Mouse (Mus musculus) limb, embryonic 11.5 days (tissue): Measurements from ENCODE around the gene Gm6993. TPM values are rescaled to one million over a fixed set of nuclear protein-coding genes. Genes with fewer than 3 reads are reported as not detected.

ENCODE experiments used
- ATAC-seq: fragments of 200-750 bp; cut with Nextera tagmentation; 2 replicates; pipeline ENCODE4 v1.8.0; 2017; ENCODE audit warnings: low read depth; ENCODE audit not compliant: insufficient number of reproducible peaks, low FRiP score, low TSS enrichment
- DNase-seq: peaks from one replicate; pipeline ENCODE4 v3.0.0-alpha.2; 2015; ENCODE audit warnings: low spot score
- H3K27ac ChIP-seq: fragments of 300-500 bp; sonication (generic); replicated peaks from 2 replicates; pipeline ENCODE4 v1.5.1; 2014; ENCODE audit warnings: low read depth, mild to moderate bottlenecking, low read length
- H3K27me3 ChIP-seq: fragments of 300-500 bp; sonication (generic); 2 replicates; pipeline ENCODE4 v1.6.1; 2014; ENCODE audit warnings: mild to moderate bottlenecking, low read length, mixed read lengths; ENCODE audit not compliant: control insufficient read depth, insufficient read depth
- H3K36me3 ChIP-seq: fragments of 300-500 bp; sonication (generic); 2 replicates; pipeline ENCODE4 v1.6.1; 2014; ENCODE audit warnings: mild to moderate bottlenecking, low read length, moderate library complexity, mixed read lengths; ENCODE audit not compliant: control insufficient read depth, insufficient read depth
- H3K4me1 ChIP-seq: fragments of 300-500 bp; sonication (generic); 2 replicates; pipeline ENCODE4 v1.6.1; 2014; ENCODE audit warnings: low read length, mixed read lengths; ENCODE audit not compliant: control insufficient read depth, insufficient read depth
- H3K4me2 ChIP-seq: fragments of 300-500 bp; sonication (generic); 2 replicates; pipeline ENCODE4 v1.6.1; 2014; ENCODE audit warnings: low read depth, mild to moderate bottlenecking, moderate library complexity; ENCODE audit not compliant: severe bottlenecking
- H3K4me3 ChIP-seq: fragments of 300-500 bp; sonication (generic); 2 replicates; pipeline ENCODE4 v1.5.1; 2014; ENCODE audit warnings: low read depth, low read length
- H3K9ac ChIP-seq: fragments of 300-500 bp; sonication (generic); 2 replicates; pipeline ENCODE4 v1.6.1; 2014; ENCODE audit warnings: mild to moderate bottlenecking, low read length
- H3K9me3 ChIP-seq: fragments of 300-500 bp; sonication (generic); 2 replicates; pipeline ENCODE4 v1.6.1; 2016; ENCODE audit warnings: low read length; ENCODE audit not compliant: control insufficient read depth
- WGBS: fragments of 180-500 bp; shearing (Covaris S2); extraction: QIAGEN DNeasy Blood & Tissue Kit; methylation state at CpG from one replicate; pipeline ENCODE4 v1.1.7; 2014; 5-methylcytosine and 5-hydroxymethylcytosine counted together
- polyA plus RNA-seq: library from polyadenylated mRNA; unstranded; fragments of >200 nt; fragmentation: Nextera tagmentation; extraction: Ambion mirVana; gene quantifications from 2 replicates; pipeline ENCODE4 v1.2.1, GENCODE M21; 2014

Gm6993 gene
- polyA plus RNA-seq, 1 experiment from 2014 or later = not detected

- Histone ChIP-seq H3K9me3 (no peaks in the 10 kb centered on the region), H3K27ac (no peak overlapping the region), H3K27me3 (no peaks in the 10 kb centered on the region), H3K4me3 (no peak overlapping the region), H3K4me1 (0 out of 2 replicates have a peak, but pooled peaks cover 2% of the 10 kb centered on the region), H3K4me2 (no peak overlapping the region), H3K9ac (no peak overlapping the region), H3K36me3 (no peaks in the 10 kb centered on the region)
- DNase-seq = no peak
- WGBS = 73% methylated on average over 3 of the region's 3 CpGs
- ATAC-seq = no peak
These were observed 4.1 kb downstream of the Gm6993 start for GRCm38 (mm10) chr12:31244691-31245090.

DNA sequence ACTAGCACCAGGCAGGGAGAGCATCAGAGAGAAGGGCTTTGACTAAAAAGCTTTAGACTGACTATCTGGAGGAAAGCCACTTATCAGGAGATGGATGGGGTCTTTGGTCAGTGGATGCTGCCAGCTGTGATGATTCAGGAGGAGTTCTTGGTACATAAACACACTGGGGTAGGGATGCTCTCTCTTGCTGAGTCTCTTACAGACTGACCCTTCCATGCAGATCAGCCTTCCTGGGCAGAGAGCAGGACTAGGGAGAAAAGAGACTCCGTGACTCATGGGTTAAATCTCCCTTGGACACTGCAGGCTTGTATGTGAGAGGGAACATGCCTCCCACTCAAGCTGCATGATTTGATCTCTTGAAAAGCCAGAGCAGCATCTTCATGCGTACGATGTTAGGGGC, 5.6 kb downstream of the Gm6993 start:
- ATAC-seq (no peak), DNase-seq (no peak)

GRCm38 (mm10) chr12:31246615-31247014, 6.0 kb downstream of the Gm6993 start:
- DNase-seq = no peak
- ATAC-seq = no peak
- H3K27ac ChIP-seq = no peak overlapping the region
- H3K9ac ChIP-seq = no peak overlapping the region
- H3K4me1 ChIP-seq = 0 out of 2 replicates have a peak, but pooled peaks cover 2% of the 10 kb centered on the region
- H3K4me3 ChIP-seq = no peak overlapping the region
- WGBS = 50% methylated on average over 3 of the region's 3 CpGs
- no peak overlapping the region for H3K4me2 ChIP-seq
- H3K36me3 ChIP-seq = no peaks in the 10 kb centered on the region
- no peaks in the 10 kb centered on the region for H3K9me3 ChIP-seq
- no peaks in the 10 kb centered on the region for H3K27me3 ChIP-seq

More for the DNA sequence above, 5.6 kb downstream of the Gm6993 start:
- no peak overlapping the region for H3K9ac ChIP-seq
- no peaks in the 10 kb centered on the region for H3K36me3 ChIP-seq
- no peak overlapping the region for H3K27ac ChIP-seq
- H3K4me2 ChIP-seq = no peak overlapping the region
- 0 out of 2 replicates have a peak, but pooled peaks cover 2% of the 10 kb centered on the region for H3K4me1 ChIP-seq
- no peaks in the 10 kb centered on the region for H3K9me3 ChIP-seq
- WGBS = 64% methylated on average over 3 of the region's 3 CpGs
- no peak overlapping the region for H3K4me3 ChIP-seq
- H3K27me3 ChIP-seq = no peaks in the 10 kb centered on the region

DNA sequence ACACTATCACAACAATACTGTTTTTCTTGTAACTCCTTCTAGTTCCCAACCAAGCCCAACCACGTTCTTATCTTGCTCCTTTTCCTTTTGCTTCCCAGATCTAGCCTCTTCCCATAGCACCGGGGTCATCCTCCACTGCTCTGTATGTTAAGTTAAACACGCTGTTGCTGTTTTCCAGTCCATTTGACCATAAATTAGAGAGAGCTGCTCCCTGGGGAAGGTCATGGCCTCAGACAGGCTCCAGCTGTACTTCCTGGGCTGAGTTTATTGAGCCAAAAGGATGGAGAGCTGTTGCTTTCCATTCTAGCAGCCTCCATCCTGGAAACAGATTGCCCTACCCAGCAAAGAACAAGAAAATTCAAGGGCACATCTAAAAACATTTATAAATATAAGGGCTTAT, 7.6 kb downstream of the Gm6993 start:
- no peaks in the 10 kb centered on the region for H3K9me3 ChIP-seq
- H3K9ac ChIP-seq = no peak overlapping the region
- H3K4me1 ChIP-seq = 0 out of 2 replicates have a peak, but pooled peaks cover 2% of the 10 kb centered on the region
- H3K4me2 ChIP-seq = no peak overlapping the region
- H3K36me3 ChIP-seq = no peaks in the 10 kb centered on the region
- no peak overlapping the region for H3K27ac ChIP-seq
- H3K27me3 ChIP-seq = no peaks in the 10 kb centered on the region
- H3K4me3 ChIP-seq = no peak overlapping the region
- 30% methylated on average over 3 of the region's 3 CpGs for WGBS
- DNase-seq = no peak
- no peak for ATAC-seq

DNA sequence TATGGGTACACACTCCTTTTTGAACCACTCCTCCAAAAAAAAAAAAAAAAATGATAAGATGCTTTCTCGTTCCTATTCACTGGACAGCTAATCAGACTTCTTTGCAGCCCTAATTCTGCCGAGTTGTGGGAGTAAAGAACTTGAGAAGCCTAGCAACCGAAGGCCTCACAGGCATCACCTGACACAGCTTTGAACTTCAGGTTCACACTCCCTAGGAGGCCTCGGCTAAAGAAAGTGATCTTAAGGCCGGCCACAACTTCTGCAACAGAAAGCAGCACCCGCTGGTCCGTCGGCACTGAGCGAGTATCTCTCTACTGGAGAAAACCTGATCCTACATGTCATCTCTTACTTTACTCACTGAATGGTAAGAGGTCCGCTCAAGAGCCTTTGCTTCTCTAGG, 8.1 kb downstream of the Gm6993 start:
- 0 out of 2 replicates have a peak, but pooled peaks cover 2% of the 10 kb centered on the region for H3K4me1 ChIP-seq
- no peak for ATAC-seq
- no peaks in the 10 kb centered on the region for H3K36me3 ChIP-seq
- H3K9me3 ChIP-seq = no peaks in the 10 kb centered on the region
- no peaks in the 10 kb centered on the region for H3K27me3 ChIP-seq
- H3K4me3 ChIP-seq = no peak overlapping the region
- no peak overlapping the region for H3K27ac ChIP-seq
- no peak overlapping the region for H3K9ac ChIP-seq
- H3K4me2 ChIP-seq = no peak overlapping the region
- 26% methylated on average over 10 of the region's 10 CpGs for WGBS
- no peak for DNase-seq

DNA sequence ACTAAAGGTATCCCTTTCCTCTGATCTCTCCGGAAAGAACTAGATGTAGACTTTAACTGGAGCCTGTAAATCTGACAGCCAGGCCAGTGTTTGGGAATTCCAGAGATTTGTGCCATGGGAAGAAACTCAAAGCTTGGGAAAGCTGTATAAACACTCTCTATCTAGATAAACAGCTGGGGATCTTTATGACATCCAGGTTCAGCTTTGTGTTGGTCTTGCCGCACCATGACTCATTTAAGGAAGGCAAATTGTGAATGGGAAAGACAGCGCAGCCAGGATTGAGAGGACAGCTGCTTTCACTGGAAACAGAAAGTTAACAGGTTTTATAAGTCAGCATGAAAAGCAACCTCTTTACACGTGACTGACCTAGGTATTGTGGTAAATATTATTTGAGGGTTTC, 11.7 kb downstream of the Gm6993 start:
- no peak overlapping the region for H3K4me2 ChIP-seq
- H3K36me3 ChIP-seq = no peaks in the 10 kb centered on the region
- no peaks in the 10 kb centered on the region for H3K9me3 ChIP-seq
- no peaks in the 10 kb centered on the region for H3K27me3 ChIP-seq
- no peak overlapping the region for H3K4me3 ChIP-seq
- ATAC-seq = no peak
- WGBS = 45% methylated on average over 4 of the region's 4 CpGs
- DNase-seq = no peak
- no peak overlapping the region for H3K27ac ChIP-seq
- 0 out of 2 replicates have a peak, but pooled peaks cover 4% of the 10 kb centered on the region for H3K4me1 ChIP-seq
- no peak overlapping the region for H3K9ac ChIP-seq

DNA sequence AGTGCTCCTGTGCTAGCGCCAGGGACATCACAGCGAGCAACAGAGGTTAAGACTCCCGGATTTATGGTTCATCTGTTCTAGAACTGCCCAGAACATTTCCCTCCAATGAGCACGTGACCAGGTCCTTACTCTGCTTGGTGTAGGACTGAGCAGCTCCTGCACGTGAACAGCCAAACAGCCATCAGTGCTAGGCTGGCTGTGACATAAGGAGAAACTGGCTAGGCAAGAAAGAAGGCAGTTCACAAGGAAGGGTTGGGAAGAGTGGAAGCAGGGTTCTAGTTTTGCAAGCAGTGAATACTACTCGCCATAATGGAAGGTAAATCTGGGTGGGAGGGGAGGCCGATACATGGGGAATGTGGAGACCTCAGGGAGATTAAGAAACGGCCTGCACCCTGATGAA, 14.4 kb downstream of the Gm6993 start:
- 87% methylated on average over 8 of the region's 8 CpGs for WGBS
- Histone ChIP-seq H3K27me3 (no peaks in the 10 kb centered on the region), H3K9me3 (no peaks in the 10 kb centered on the region), H3K9ac (no peak overlapping the region), H3K27ac (no peak overlapping the region), H3K4me3 (no peak overlapping the region), H3K36me3 (no peaks in the 10 kb centered on the region), H3K4me2 (no peak overlapping the region), H3K4me1 (0 out of 2 replicates have a peak, but pooled peaks cover 2% of the 10 kb centered on the region)
- ATAC-seq (no peak), DNase-seq (no peak)

DNA sequence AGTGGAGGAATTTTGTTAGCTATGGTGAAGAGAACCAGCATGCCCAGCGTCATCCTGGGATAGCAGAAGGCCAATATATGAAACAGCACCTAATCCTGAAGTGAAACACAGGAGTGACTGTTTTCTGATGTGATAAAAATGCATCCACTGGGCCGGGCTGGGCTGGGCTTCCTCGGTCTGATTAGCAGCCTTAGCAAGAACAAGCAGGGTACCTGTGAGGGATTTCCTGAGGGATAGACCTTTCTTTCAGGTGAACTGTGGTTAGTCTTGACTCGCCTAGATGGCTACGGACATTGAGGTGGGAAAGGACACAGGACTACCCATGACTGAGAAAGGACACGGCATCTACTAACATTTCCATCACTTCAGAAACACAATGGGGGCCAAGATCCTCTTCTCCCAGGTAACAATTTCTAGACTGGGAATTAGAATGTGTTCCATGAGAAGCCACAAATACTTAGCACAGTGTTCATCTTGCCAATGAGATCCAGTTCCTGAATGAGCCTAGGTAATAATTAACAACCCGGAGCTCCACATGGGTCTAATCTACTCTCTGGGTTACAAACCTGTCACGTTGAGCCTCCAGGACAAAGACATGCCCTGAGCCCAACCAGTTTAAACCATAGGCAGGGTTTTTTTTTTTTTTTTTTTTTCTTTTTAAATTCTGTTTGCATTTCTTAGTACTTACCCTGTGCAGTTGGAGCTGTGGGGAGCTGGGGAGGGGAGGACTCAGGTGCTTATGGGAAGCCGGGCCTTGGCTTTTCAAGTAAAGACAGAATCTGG, 15.7 kb downstream of the Gm6993 start:
- 73% methylated on average over 9 of the region's 9 CpGs for WGBS
- no peak overlapping the region for H3K4me2 ChIP-seq
- H3K27me3 ChIP-seq = no peaks in the 10 kb centered on the region
- no peaks in the 10 kb centered on the region for H3K36me3 ChIP-seq
- no peak overlapping the region for H3K9ac ChIP-seq
- no peaks in the 10 kb centered on the region for H3K9me3 ChIP-seq
- no peak overlapping the region for H3K4me3 ChIP-seq
- no peak overlapping the region for H3K27ac ChIP-seq
- 0 out of 2 replicates have a peak, but pooled peaks cover 2% of the 10 kb centered on the region for H3K4me1 ChIP-seq
- DNase-seq (no peak), ATAC-seq (no peak)
